Mouse (Mus musculus): ENCODE data around the gene Polr3a.

Gene Polr3a

GRCm38 (mm10) chr14:24486773-24487227, at the start of gene Polr3a, which contains the start of gene Rps24:
Gene Polr3a, minus strand, starts transcription at chr14:24487058.
Gene Rps24, plus strand, starts transcription at chr14:24487125.
- peak; percentile 87 for DNase-seq (ENCODE audit: low read depth, low spot score)

GRCm38 (mm10) chr14:24534865-24535545, 48.1 kb upstream of the Polr3a start:
- DNase-seq (ENCODE audit: low read depth, low spot score) = no peak

DNA sequence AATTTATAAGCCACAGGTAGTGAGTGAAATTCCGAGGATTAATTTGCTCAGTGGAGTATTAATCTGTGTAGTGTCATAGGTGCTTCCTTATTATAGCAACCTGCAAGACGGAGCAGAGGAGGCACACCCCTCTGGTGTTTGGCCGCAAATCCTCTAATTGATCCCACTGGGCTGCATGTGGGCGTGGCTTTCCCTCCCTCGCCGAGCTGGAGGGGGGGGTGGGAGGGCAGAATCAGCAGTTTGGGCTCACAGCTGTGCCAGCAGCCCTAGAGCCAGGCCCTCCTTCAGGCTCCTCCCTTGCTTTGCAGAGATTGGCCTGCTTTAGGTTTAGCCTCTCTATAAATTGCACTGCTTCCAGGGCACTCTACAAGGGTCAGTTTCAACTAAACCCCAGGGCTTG, 43.4 kb upstream of the Polr3a start:
- no peak for DNase-seq (ENCODE audit: low read depth, low spot score)

GRCm38 (mm10) chr14:24526440-24526839, 39.6 kb upstream of the Polr3a start:
- DNase-seq (ENCODE audit: low read depth, low spot score) = no peak

- no peak for DNase-seq (ENCODE audit: low read depth, low spot score)
Measured at GRCm38 (mm10) chr14:24525677-24526415, 39.0 kb upstream of the Polr3a start.

DNA sequence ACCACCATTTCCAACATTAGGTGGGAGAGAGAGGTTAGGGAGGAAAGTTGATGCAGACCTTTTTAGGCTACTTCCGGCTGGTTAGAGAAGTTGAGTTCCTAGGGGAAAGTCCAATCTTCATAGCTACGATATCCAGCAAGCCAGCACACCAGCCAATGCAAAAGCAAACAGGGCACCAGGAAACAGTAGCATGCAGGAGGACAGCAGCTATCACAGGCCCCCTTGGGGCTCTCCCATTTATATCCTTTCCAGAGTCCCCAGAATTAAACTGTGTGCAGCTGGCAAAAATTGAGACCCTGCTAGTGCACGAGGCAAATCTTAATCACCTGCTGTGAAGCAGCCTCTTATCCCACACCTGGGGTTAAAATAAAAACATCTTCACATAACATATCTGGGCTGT, 38.3 kb upstream of the Polr3a start:
- DNase-seq (ENCODE audit: low read depth, low spot score) = no peak

- DNase-seq (ENCODE audit: low read depth, low spot score) = no peak
Measured at GRCm38 (mm10) chr14:24521597-24521996, 34.7 kb upstream of the Polr3a start.

DNA sequence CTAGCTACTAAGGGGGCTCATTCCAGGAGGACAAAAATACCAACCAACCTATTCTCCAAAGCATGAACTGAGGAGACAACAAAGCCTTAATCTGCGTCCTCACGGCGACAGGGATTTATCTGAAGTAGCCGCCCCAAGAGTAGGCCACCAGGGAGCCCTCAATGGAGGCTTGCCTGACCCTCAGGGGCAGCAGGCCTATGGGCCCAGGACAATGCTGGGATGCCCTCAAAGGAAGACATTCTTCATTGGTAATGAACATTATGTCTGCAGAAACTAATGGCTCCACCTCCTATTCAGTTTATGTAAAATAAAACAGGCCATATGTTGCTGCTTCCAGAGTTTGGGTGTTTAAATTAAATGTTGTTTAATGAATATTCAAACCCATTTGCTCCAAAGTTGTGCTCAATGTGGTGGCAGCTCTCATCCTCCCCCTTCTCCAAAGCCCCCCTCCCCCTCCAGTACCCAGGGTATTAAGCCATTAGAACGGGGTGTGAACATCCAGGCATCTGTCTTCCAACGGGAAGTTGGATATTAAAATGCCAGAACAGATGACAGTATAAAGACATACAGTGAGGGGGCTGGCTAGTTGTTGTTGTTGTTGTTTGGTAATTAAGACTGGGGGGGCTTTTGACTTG, 25.8 kb upstream of the Polr3a start:
- no peak for DNase-seq (ENCODE audit: low read depth, low spot score)

- no peak for DNase-seq (ENCODE audit: low read depth, low spot score)
Measured at GRCm38 (mm10) chr14:24510679-24511078, 23.8 kb upstream of the Polr3a start.

DNA sequence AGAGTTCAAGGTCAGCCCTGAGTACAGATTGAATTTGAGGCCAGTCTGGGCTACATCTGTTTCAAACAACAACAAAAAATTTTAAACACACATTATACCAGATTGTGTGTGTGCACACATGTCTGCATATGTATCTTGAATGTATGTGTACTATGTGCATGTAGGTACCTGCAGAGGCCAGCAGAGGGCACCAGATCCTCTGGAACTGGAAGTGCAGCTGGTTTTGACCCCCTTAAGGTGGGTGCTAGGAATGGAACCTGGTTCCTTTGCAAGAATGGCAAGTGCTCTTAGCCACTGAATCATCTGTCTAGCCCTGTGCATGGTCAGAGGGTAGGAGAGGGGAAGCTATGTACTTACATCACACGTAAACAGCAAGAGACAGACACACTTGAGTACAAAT, 23.4 kb upstream of the Polr3a start:
- no peak for DNase-seq (ENCODE audit: low read depth, low spot score)

- DNase-seq (ENCODE audit: low read depth, low spot score) = no peak
Measured at GRCm38 (mm10) chr14:24509557-24509956, 22.7 kb upstream of the Polr3a start.

DNA sequence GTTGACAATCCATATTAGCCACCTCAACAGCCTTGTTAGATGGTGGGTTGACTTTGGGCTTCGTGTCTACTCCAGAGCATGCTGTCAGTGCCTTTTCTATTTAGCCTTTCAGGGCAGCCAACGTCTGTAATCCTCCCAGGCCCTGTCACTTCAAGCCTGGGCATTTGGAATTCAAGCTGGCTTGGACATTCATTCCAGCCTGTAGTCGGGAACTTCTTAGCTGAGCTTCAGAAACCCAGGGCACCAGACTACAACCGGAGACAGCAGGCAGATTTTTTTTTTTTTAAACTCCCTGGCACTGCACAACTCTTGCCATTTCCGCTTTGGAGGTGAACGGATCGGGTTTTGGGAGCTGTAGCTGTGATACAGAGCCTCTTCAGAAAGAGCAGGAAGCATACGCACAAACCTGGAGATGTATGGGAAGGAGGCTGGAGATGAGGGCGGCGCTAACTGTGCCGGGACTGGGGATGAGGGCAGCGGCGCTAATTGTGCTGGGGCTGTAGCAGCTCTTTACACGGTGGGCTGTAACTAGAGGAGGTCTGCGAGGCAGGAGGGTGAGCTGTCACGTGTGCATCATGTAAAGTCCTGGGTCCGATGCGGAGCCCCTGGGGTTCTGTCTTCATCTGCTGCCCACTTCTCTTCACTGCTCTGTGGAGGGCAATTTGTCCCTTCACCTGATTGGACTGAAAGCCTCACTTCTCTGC, 21.4 kb upstream of the Polr3a start:
- no peak for DNase-seq (ENCODE audit: low read depth, low spot score)

GRCm38 (mm10) chr14:24507452-24508069, 20.7 kb upstream of the Polr3a start:
- no peak for DNase-seq (ENCODE audit: low read depth, low spot score)

DNA sequence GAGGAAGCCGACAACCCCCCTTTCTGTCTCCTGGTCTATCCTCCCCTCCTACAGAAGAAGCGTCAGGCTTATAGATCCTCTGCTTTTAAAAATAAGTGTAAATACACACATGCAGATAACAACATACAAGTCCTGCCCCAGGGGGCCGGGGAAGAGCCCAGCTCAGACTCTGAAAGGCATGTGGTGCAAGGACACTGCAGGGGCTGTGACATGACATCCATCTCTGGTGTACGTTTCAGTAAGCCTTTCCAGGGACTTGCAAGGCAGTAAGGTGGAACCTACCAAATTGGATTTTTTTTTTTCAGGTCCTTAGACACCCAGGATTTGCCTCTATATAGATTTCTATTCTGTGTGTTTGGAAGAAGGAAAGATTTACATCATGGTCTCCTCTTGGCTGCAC, 14.4 kb upstream of the Polr3a start:
- no peak for DNase-seq (ENCODE audit: low read depth, low spot score)

DNA sequence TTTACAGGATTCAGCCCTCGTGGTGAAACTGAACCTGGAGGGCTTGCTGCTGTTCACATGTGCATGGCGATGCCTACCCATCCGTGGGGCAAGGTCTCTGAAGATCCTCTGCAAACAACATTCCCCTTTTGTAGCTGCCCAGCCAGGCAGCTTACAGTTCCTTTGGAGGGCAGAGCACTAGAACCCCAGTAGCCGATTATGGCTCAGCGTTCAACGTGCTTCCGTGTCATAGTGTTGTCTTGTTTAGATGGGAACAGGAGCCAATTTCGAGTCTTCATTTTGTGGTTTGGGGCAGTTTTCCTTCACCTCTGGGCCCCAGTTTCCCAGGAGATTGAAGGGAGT, 14.0 kb upstream of the Polr3a start:
- DNase-seq (ENCODE audit: low read depth, low spot score) = no peak

DNA sequence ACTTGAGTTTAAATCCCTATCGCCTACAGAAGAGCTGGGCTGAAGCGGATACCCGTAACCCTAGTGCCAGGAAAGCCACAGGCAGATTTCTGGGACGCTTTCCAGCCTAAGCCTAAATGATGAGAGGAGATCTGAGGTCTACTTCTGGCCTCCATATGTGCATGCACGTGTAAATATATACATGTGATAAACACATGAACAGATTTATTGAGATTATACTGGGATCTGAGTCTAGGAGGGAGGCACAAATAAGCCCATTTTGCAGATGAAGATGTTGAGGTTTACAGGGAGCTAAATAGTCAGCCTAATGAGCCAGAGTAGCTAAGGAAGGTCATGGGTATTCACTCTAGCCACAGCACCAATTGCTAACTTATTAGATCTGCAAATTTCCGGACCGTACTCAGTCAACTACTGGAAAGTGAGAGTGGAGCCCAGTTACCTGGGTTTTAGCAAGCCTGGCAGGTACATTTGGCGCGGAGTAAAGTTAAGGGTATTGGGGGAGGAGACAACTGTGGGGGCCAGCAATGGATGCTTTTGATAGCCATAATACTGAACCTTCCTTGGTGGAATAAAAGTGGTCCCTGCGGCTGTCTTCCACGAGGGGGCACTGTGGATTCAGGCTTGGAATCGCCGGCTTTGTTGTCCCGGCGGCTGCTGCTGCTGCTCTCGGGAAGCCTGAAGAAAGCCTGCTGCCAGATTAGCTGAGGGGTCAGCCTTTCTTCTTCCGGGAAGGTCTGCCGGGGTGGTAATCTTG, 13.4 kb upstream of the Polr3a start:
- peak; percentile 70 for DNase-seq (ENCODE audit: low read depth, low spot score)

- DNase-seq (ENCODE audit: low read depth, low spot score) = no peak
Measured at GRCm38 (mm10) chr14:24499478-24499877, 12.6 kb upstream of the Polr3a start.

- DNase-seq (ENCODE audit: low read depth, low spot score) = no peak
Measured at GRCm38 (mm10) chr14:24498561-24499255, 11.8 kb upstream of the Polr3a start.

DNA sequence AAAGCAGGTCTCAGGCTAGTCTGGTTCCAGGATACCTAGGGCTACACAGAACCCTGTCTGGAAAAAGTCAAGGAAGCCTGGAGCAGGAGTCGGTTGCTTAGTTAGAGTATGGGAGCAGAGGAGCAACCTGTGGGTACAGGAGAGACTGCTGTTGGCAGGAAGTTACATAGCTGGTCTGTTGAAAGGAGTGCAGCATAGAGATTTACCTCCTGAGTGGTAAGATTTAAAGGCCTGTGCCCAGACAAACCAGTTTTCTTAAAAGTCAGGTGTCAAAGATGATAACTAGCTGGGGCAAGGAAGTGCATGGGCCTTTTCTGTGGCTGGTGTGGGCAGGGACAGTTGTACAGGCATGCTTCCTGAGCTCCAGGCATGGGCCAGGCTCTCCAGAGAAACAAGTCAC, 10.6 kb upstream of the Polr3a start:
- DNase-seq (ENCODE audit: low read depth, low spot score) = no peak

DNA sequence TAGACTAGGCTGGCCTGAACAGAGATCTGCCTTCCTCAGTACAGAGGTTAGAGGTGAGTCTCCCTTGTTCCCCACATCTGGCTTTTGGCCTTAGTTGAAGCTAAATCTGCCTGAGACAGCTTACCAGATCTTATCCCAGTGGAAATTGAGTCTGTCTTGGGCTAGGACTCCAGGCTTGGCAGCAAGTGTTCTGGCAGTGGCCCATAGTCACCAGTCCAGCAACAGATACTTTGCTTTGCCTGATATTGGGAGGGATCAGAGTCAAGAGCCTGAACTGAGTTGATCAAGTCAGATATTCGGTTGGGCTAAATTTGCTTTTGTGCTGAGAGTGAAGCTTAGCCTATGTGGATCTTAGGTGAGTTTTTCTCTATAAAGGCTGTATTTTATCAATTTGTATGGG, 9.6 kb upstream of the Polr3a start:
- DNase-seq (ENCODE audit: low read depth, low spot score) = no peak
